Mouse (Mus musculus) fat pad, adult 2 months (tissue): Measurements from ENCODE around the gene Nrm.

Experiments
- DNase-seq: peaks from one replicate; pipeline ENCODE4 v3.0.0-alpha.2; 2011; ENCODE audit warnings: low read depth, low spot score; ENCODE audit errors: extremely low read depth

Gene Nrm

DNA sequence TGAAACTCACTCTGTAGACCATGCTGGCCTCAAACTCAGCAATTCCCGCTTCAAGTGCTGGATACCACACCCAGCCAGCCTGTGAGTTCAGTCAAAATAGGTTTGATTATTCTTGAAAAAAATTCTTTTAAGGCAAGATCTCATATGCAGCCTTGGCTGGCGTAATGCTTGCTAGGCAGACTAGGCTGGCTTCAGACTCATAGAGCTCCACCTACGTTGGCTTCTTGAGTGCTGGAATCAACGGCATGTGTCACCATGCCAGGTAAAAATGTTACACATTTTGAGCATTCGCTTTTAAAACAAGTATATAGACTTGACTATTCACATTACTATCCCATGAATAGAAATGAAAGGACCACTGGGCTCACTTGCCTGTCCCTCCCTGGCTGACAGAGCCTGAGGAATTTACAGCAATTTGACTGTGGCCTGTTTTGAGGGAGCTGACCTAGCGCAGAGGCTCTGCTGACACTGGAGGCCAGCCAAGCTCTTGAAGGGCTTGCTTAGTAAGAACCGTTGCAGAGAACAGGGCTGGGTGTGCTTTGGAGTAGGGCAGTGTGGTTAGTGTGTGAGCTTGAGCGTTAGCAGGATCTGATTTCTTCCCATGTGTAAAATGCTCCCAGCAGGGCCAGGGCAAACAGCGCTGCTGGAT is 42.3 kb downstream of the Nrm start:
- no peak for DNase-seq

DNA sequence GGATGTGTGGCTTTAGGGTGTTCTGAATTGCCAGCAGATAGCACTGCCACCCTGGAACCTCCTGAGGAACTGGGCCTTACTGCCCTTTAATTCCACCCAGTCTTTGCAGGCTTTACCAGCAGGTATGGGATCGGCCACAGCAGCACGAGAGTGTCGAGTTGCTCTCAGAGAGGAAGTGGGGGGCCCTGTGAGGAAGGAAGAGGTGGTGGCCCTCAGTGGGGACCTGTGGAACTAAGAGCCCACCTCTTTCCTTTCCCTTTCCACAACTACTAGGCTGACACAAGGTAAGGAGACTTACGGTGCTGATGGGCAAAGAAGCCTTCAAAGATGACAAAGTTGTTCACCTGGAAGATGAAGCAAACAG is 42.9 kb downstream of the Nrm start:
- no peak for DNase-seq

DNA sequence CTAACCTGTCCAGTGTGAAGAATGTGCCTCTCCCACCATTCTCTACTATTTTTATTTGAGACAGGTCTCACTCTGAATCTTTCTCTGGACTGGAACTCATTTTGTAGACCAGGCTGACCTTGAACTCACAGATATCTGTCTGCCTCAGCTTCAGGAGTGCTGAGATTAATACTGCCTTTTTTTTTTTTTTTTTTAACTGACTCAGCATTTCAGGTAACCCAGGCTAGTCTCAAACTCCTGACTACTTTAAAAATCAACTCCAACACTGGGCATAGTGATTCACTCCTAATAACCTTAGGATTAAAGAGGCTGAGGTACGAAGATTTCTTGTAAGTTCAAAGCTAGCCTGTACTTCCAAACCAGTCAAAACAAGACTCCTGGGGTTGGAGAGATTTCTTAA is 44.5 kb downstream of the Nrm start:
- no peak for DNase-seq

DNA sequence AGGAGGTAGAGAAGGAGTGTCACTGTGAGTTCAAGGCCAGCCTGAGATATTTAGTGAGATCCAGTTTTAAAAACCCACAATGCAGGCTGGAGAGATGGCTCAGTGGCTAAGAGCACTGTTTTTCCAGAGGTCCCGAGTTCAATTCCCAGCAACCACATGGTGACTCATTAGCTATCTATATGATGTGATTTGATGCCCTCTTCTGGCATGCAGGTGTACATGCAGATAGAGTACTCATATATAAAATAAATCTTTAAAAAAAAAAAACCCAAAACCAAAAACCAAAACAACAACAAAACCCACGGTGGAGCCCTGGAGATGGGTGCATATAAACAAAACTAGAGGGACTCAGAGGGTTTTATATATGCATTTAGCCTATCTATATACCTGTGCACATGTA is 46.5 kb downstream of the Nrm start:
- DNase-seq = no peak

DNA sequence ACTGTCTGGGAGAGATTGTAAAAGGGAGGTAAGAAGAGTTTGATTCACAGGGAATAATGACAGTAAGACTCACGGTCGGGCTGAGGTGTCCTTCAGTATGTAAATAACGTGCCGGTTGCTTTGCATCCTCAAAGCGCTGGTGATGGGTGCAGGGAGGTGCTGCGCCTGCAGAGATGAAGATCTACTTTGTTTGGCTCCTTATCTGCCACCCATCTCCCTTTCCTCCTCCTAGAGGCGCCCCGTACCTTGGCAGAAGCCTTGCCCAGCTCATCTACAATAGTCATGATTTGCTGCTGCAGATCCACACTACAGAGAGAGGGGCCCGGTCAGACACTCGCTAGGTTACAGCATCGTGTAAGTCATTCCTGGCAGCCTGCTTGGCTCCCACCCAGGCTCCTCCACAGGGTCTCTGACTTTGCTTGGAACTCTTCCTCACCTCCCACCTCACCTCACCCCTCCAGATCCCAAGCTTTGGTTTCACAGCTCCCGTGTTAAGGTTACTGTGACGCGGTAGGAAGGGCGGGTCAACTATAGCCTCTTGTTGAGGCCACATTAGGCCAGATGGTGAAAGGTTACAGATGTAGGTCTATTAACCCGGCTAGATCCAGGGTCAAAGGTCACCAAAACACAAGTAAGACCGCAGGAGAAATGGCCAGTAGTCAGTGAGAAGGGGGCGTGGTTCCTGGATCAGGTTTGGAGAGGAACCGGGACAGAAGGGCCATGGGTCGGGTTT is 48.2 kb downstream of the Nrm start:
- no peak for DNase-seq

DNA sequence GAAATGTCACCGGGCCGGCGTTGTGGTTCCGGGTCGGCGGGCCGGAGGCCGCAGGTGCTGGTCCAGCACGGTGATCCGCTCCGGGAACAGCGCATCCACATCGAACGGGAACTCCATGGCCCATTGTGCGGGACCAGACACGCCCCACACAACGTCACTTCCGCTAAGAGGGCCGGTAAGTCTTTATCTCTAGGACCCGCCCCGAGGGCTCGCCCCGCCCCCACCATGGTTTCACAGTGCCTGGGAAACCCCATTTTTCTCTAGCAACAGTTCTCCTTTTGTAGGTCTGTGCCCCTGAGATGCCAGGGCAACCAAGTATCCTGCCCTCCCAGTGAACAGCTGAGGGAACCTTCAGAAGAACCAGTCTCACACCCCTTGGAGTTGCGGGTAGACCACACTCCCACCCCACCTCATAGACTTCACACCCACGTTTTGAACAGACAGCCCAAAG is 48.8 kb downstream of the Nrm start, which contains the start of gene Atat1:
Atat1 (minus strand) TSS at position 157 of the 451 bp plus-strand sequence.
- DNase-seq = no peak

DNA sequence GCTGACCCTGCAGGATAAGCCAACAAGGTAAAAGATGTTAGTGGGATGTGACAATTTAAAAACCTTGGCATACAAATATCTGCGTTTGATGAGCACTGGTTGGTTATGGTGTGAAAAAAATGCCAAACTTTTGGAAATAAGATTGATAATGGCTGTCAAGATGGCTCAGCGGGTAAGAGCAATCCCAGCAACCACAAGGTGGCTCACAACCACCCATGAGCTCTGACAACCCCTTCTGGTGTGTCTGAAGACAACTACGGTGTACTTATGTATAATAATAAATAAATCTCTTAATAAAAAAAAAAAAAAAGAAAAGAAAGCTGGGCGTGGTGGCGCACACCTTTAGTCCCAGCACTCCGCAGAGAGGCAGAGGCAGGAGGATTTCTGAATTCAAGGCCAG is 53.9 kb downstream of the Nrm start:
- DNase-seq = no peak
